Mouse (Mus musculus) lung, embryonic 14.5 days (tissue): ENCODE measurements at regions not wholly inside any gene's neighbourhood (a gene's known extent, or its start where the extent isn't known, plus 50 kb on each side); places are given as distances from the start of the nearest gene placed in this dataset.

Experiments used
- ATAC-seq: fragments of 200-750 bp; cut with Nextera tagmentation; 2 replicates; pipeline ENCODE4 v1.8.0; 2017; ENCODE audit warnings: mild to moderate bottlenecking, moderate TSS enrichment, moderate library complexity; ENCODE audit not compliant: insufficient read depth
- DNase-seq: peaks from one replicate; pipeline ENCODE4 v3.0.0-alpha.2; 2015
- H3K27ac ChIP-seq: fragments of 300-500 bp; sonication (generic); 2 replicates; pipeline ENCODE4 v1.5.1; 2014; ENCODE audit warnings: low read depth, mild to moderate bottlenecking, moderate library complexity
- H3K27me3 ChIP-seq: fragments of 300-500 bp; sonication (generic); 2 replicates; pipeline ENCODE4 v1.6.1; 2014; ENCODE audit warnings: low read length, control low read depth; ENCODE audit not compliant: insufficient read depth
- H3K36me3 ChIP-seq: fragments of 300-500 bp; sonication (generic); 2 replicates; pipeline ENCODE4 v1.6.1; 2014; ENCODE audit warnings: control low read depth; ENCODE audit not compliant: insufficient read depth
- H3K4me1 ChIP-seq: fragments of 300-500 bp; sonication (generic); 2 replicates; pipeline ENCODE4 v1.6.1; 2014; ENCODE audit warnings: antibody characterized with exemption, control low read depth; ENCODE audit not compliant: insufficient read depth
- H3K4me2 ChIP-seq: fragments of 300-500 bp; sonication (generic); 2 replicates; pipeline ENCODE4 v1.6.1; 2014; ENCODE audit warnings: mild to moderate bottlenecking
- H3K4me3 ChIP-seq: fragments of 300-500 bp; sonication (generic); 2 replicates; pipeline ENCODE4 v1.5.1; 2014; ENCODE audit warnings: low read depth, low read length
- H3K9ac ChIP-seq: fragments of 300-500 bp; sonication (generic); 2 replicates; pipeline ENCODE4 v1.6.1; 2014
- H3K9me3 ChIP-seq: fragments of 300-500 bp; sonication (generic); 2 replicates; pipeline ENCODE4 v1.6.1; 2016; ENCODE audit warnings: low read depth, low read length, control low read depth
- CTCF ChIP-seq: IDR thresholded peaks from 2 replicates; pipeline ENCODE4 v1.5.1; 2016; ENCODE audit warnings: antibody characterized with exemption, low read depth
- WGBS: fragments of 180-500 bp; shearing (Covaris S2); extraction: QIAGEN DNeasy Blood & Tissue Kit; methylation state at CpG from one replicate; pipeline ENCODE4 v1.1.7; 2014; 5-methylcytosine and 5-hydroxymethylcytosine counted together

DNA sequence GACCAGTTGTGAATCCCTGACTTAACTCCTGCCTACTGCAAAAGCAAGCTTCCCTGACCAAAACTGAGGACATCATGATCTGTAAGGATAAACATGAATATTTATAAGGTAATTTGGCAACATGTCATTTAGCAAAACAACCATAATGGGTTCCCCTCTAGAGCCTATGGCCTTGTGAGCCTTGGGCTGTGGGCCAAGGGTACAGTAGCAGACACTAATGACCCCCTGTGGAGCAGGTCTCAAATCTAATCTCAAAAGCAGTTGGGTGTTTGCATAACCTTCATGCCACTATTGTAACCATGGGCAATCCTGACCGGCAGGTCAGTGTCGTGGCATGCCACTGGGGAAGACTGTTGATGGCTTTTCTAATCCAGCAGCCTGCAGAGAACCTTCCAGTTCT is 270.8 kb downstream of the Ptpru start:
- no peak overlapping the region for H3K4me2 ChIP-seq
- TF ChIP-seq CTCF, result no peak
- no peak for DNase-seq

DNA sequence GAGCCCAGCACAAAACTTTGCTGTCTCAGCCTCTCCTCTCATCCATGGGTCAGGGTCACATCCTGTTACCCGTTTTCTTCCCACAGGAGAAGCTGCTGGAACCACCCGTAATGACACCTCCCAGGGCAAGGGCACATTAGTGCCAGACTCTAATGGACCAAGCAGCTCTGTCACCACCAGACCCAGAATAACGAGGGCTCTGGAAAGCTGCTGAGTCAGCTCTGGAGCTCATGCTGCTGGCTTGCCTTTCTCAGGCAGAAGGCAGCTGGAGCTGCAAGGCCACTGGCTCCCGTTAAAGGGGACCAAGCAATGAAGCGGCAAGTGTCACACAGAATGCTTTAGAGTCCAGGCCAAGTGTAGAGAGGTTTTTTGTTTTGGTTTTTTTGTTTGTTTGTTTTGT is 268.9 kb downstream of the Ptpru start:
- 43% methylated on average over 5 of the region's 5 CpGs for WGBS
- H3K4me2 ChIP-seq, result no peak overlapping the region
- ATAC-seq, result no peak
- TF ChIP-seq CTCF, result no peak
- no peak overlapping the region for H3K4me3 ChIP-seq
- no peak overlapping the region for H3K27ac ChIP-seq
- no peaks in the 10 kb centered on the region for H3K4me1 ChIP-seq
- no peaks in the 10 kb centered on the region for H3K36me3 ChIP-seq
- H3K27me3 ChIP-seq, result no peaks in the 10 kb centered on the region
- H3K9me3 ChIP-seq, result no peaks in the 10 kb centered on the region
- H3K9ac ChIP-seq, result no peak overlapping the region
- no peak for DNase-seq

More for the DNA sequence above, 270.8 kb downstream of the Ptpru start:
- no peak overlapping the region for H3K27ac ChIP-seq
- no peak overlapping the region for H3K4me3 ChIP-seq
- no peak for ATAC-seq
- WGBS, result 55% methylated on average over 2 of the region's 2 CpGs
- no peak overlapping the region for H3K9ac ChIP-seq
- no peaks in the 10 kb centered on the region for H3K4me1 ChIP-seq
- H3K9me3 ChIP-seq, result no peaks in the 10 kb centered on the region
- H3K27me3 ChIP-seq, result no peaks in the 10 kb centered on the region
- no peaks in the 10 kb centered on the region for H3K36me3 ChIP-seq

DNA sequence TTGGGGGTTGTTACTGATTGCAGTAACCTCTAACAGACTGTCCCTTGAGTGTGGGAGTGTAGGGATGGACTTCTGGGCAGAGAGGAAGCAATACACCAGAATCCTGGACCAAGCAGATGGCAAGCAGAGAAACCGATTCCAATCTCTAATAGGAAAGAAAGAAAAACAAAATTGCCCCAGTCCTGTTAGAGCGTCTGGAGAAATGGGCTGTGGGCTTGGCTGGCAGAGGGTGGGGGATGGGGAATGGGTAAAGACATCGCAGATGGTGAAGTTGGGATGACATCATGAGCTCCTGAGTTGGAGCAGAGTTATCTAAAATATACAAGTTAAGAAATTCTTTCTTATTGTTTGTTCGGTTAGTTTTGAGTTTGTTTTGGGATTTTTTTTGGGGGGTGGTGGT is 260.5 kb downstream of the Ptpru start:
- 41% methylated on average over 4 of the region's 4 CpGs for WGBS
- Histone ChIP-seq H3K36me3 (no peaks in the 10 kb centered on the region), H3K27ac (no peak overlapping the region), H3K4me3 (no peak overlapping the region), H3K4me1 (no peaks in the 10 kb centered on the region), H3K9me3 (no peaks in the 10 kb centered on the region), H3K4me2 (no peak overlapping the region), H3K9ac (no peak overlapping the region), H3K27me3 (no peaks in the 10 kb centered on the region)
- ATAC-seq, result no peak
- no peak for TF ChIP-seq CTCF
- no peak for DNase-seq

DNA sequence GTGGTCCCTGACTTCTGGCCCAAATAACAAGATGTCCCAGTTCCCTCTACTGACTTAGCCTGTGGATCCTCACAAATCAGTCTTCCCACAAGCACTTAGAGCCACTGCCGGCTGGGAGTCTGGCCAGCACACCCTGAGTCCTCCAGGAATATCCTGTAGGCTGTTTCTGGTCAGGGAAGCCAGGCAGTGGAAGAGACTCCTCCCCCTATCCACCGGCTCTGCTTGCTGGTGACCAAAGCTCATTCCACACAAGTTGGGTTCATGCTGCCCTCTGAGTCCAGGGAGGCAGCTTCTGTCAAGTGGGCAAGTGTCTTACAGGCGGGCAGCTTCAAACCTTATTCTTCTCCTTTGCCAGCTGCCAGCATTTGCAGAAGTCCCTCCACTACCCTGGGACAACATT is 252.1 kb downstream of the Ptpru start:
- Histone ChIP-seq H3K4me2 (no peak overlapping the region), H3K4me3 (no peak overlapping the region), H3K9me3 (no peaks in the 10 kb centered on the region), H3K27ac (no peak overlapping the region), H3K4me1 (no peaks in the 10 kb centered on the region), H3K27me3 (no peaks in the 10 kb centered on the region), H3K36me3 (no peaks in the 10 kb centered on the region), H3K9ac (no peak overlapping the region)
- DNase-seq (no peak), ATAC-seq (no peak)
- TF ChIP-seq CTCF, result no peak
- 42% methylated on average over 3 of the region's 3 CpGs for WGBS

DNA sequence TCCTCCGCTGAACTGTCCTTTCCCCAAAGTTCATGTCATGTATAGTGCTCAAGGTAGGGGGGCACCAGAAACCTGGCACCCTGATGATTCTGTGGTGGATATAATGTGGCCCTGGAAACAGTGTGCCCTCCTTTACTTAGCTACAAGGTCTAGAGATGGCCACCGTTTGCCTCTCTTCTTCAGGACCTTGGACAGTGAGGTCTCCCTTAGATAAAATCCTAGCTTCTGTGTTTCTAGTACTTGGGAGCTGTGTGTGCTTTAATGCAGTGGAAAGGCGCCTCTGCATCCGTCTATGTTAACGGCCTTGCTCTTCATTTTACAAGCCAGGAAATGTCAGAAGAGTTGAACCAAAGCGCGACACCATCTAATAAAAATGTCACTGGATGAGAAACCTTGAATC is 250.6 kb downstream of the Ptpru start:
- H3K9me3 ChIP-seq, result no peaks in the 10 kb centered on the region
- no peaks in the 10 kb centered on the region for H3K36me3 ChIP-seq
- ATAC-seq (no peak), DNase-seq (peak; percentile 59)
- no peak overlapping the region for H3K27ac ChIP-seq
- H3K4me3 ChIP-seq, result no peak overlapping the region
- H3K4me1 ChIP-seq, result no peaks in the 10 kb centered on the region
- no peak overlapping the region for H3K9ac ChIP-seq
- 53% methylated on average over 7 of the region's 7 CpGs for WGBS
- no peak overlapping the region for H3K4me2 ChIP-seq
- TF ChIP-seq CTCF, result no peak
- H3K27me3 ChIP-seq, result no peaks in the 10 kb centered on the region

DNA sequence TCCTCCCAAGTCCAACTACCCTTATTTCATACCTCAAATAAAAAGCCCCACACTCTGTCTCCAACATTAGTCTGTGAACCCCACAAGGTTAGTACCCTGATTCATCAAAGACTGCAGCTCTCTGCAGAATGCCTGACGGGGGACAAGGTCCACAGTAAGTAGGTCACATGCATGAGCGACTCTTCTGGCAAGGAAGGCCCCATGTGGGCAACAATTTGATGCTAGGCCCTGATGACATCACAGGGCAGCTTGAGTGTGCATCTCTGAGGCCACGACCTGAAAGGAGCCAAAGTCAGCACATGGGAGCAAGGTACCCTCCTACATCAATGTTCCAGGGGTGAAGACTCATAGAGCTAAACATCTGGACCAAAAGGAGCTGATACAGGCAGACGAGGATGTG is 248.0 kb downstream of the Ptpru start:
- H3K4me1 ChIP-seq, result no peaks in the 10 kb centered on the region
- WGBS, result 62% methylated on average over 4 of the region's 4 CpGs
- no peak overlapping the region for H3K27ac ChIP-seq
- H3K4me3 ChIP-seq, result no peak overlapping the region
- no peak for ATAC-seq
- no peak for DNase-seq
- H3K27me3 ChIP-seq, result no peaks in the 10 kb centered on the region
- H3K36me3 ChIP-seq, result no peaks in the 10 kb centered on the region
- no peak for TF ChIP-seq CTCF
- no peaks in the 10 kb centered on the region for H3K9me3 ChIP-seq
- H3K4me2 ChIP-seq, result no peak overlapping the region
- no peak overlapping the region for H3K9ac ChIP-seq

DNA sequence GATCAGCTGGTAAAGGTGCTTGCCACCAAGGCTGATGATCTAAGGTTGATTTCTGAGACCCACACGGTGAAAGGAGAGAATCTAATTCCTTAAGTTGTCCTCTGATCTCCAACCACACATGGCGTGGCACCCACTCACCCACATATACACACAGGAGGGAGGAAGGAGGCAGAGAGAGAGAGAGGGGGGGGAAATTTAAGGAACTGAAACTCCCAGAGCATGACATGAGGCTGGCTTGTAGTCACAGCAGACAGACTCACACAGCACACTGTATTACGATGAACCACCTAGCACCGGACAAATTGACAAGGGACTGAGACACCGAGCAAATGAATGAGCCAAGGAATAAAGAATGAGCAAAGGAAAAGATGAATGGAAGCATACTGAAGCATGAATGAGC is 246.6 kb downstream of the Ptpru start:
- H3K4me1 ChIP-seq, result no peaks in the 10 kb centered on the region
- DNase-seq (no peak), ATAC-seq (no peak)
- H3K9me3 ChIP-seq, result no peaks in the 10 kb centered on the region
- no peak overlapping the region for H3K9ac ChIP-seq
- no peak for TF ChIP-seq CTCF
- H3K36me3 ChIP-seq, result no peaks in the 10 kb centered on the region
- no peak overlapping the region for H3K4me2 ChIP-seq
- no peak overlapping the region for H3K4me3 ChIP-seq
- 81% methylated on average over 5 of the region's 5 CpGs for WGBS
- H3K27ac ChIP-seq, result no peak overlapping the region
- H3K27me3 ChIP-seq, result no peaks in the 10 kb centered on the region

DNA sequence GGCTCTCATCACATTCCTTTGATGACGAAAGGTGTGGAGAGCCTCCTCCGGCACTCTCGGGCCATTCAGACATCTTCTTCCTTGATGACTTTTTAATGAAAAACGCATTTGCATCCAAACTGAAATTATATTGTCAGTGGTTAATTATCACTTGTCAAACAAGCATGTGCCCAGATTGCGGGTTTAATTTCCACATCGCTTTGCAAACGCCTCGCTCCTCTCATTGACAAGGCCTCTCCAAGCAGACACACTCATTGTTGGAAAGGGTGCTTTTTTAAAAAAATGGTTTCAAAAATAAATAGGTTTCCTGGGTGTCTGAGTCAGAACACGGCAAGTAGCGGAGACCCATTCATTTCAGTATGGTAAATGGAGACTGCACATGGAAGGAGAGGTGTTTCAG is 240.1 kb downstream of the Ptpru start:
- WGBS, result 85% methylated on average over 10 of the region's 10 CpGs
- no peak for ATAC-seq

More for the DNA sequence above, 240.1 kb downstream of the Ptpru start:
- no peaks in the 10 kb centered on the region for H3K4me1 ChIP-seq
- no peak for TF ChIP-seq CTCF
- no peak overlapping the region for H3K27ac ChIP-seq
- no peak overlapping the region for H3K9ac ChIP-seq
- DNase-seq, result no peak
- no peaks in the 10 kb centered on the region for H3K27me3 ChIP-seq
- no peaks in the 10 kb centered on the region for H3K36me3 ChIP-seq
- H3K9me3 ChIP-seq, result no peaks in the 10 kb centered on the region
- no peak overlapping the region for H3K4me3 ChIP-seq
- H3K4me2 ChIP-seq, result no peak overlapping the region
